Mouse (Mus musculus) small intestine, adult 2 months (tissue): ENCODE measurements around the gene Cry1.

Experiments
- CTCF ChIP-seq: fragments of 200-500 bp; IDR thresholded peaks from 2 replicates; pipeline ENCODE4 v1.5.1; 2012; ENCODE audit warnings: low read depth, mild to moderate bottlenecking, control low read depth, inconsistent platforms, low read length, moderate library complexity, mixed read lengths; ENCODE audit not compliant: insufficient replicate concordance, insufficient read length; ENCODE audit errors: extremely low read depth
- POLR2A ChIP-seq: fragments of 200-500 bp; IDR thresholded peaks from 2 replicates; pipeline ENCODE4 v1.6.1; 2012; ENCODE audit warnings: low read depth, mild to moderate bottlenecking, control low read depth, inconsistent platforms, low read length, moderate library complexity

DNA sequence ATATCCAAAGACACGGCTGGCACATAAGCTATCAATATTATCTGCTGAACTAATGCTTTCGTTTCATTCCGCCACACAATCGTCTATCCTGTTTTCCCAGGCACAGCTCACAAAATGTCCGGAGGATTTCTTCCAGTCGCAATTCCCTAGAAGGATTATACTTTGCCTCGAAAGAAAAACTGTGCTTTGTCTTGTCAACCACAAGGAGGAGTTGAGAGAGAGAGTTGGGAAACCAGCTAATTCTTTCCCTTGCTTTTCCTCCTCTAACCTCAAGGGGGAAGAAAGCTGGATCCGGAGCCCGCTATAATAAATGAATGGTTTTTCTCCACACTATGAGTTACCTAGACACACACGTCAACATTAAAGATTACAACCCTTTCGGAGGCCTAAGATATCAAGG lies 1.2 kb downstream of the Cry1 start:
- TF ChIP-seq CTCF = no peak
- TF ChIP-seq POLR2A = no peak
